21 mouse cellular contexts compared by ENCODE assay signal in genomic region chr5:5109017-5109416, GRCm38 (mm10).
DNase-seq lines count a peak whose midpoint lies in the region; ATAC-seq lines count a peak whose summit lies in the region.
"Had no signal": no experiment of that assay in that cellular context is flagged by ENCODE, and none has a peak within 500 bp of the region (broad histone marks: within the 10 kb centered on the region; RNA-seq: fewer than 3 reads in every experiment).

No protein-coding gene starts in this region.

- H3K36me3 ChIP-seq in heart, embryonic 12.5 days = no peaks in the 10 kb centered on the region
- H3K36me3 ChIP-seq in heart, embryonic 11.5 days (ENCODE audit: control insufficient read depth, insufficient read depth, low read length) = no peaks in the 10 kb centered on the region
- no peaks in the 10 kb centered on the region; the same call in 1 of the 2 replicates for H3K36me3 ChIP-seq in heart, embryonic 16.5 days (ENCODE audit: control insufficient read depth, insufficient read depth)
- no peaks in the 10 kb centered on the region for H3K36me3 ChIP-seq in kidney, embryonic 16.5 days (ENCODE audit: insufficient read depth, low read length)
- H3K36me3 ChIP-seq: embryonic facial prominence, embryonic 13.5 days; hindbrain, embryonic 13.5 days had no signal

- peak overlapping the region; percentile 53; the same call in 1 of the 2 replicates for H3K27ac ChIP-seq in heart, embryonic 12.5 days (ENCODE audit: poor library complexity, severe bottlenecking)
- H3K27ac ChIP-seq in heart, embryonic 11.5 days (ENCODE audit: low read depth, low read length) = no peak overlapping the region
- H3K27ac ChIP-seq in heart, embryonic 16.5 days (ENCODE audit: low read length) = peak overlapping the region; percentile 61
- H3K27ac ChIP-seq in kidney, embryonic 16.5 days (ENCODE audit: low read length) = no peak overlapping the region
- H3K27ac ChIP-seq: embryonic facial prominence, embryonic 13.5 days; forebrain, embryonic 13.5 days; hindbrain, embryonic 13.5 days; hindbrain, postnatal 0 days had no signal

- 77% methylated on average over 3 of the region's 3 CpGs for WGBS in heart, embryonic 12.5 days
- 82% methylated on average over 3 of the region's 3 CpGs for WGBS in heart, embryonic 11.5 days (ENCODE audit: insufficient replicate concordance)
- 79% methylated on average over 3 of the region's 3 CpGs for WGBS in heart, embryonic 16.5 days
- 50% methylated on average over 3 of the region's 3 CpGs for WGBS in kidney, embryonic 16.5 days

- H3K4me3 ChIP-seq in heart, embryonic 12.5 days = no peak overlapping the region
- no peak overlapping the region for H3K4me3 ChIP-seq in heart, embryonic 11.5 days (ENCODE audit: low read depth, low read length)
- H3K4me3 ChIP-seq in heart, embryonic 16.5 days (ENCODE audit: low read length) = no peak overlapping the region
- H3K4me3 ChIP-seq in kidney, embryonic 16.5 days (ENCODE audit: low read length) = no peak overlapping the region
- H3K4me3 ChIP-seq: embryonic facial prominence, embryonic 13.5 days; forebrain, embryonic 13.5 days; hindbrain, embryonic 13.5 days had no signal

- no peak overlapping the region for H3K4me2 ChIP-seq in heart, embryonic 12.5 days
- no peak overlapping the region for H3K4me2 ChIP-seq in heart, embryonic 11.5 days
- no peak overlapping the region for H3K4me2 ChIP-seq in heart, embryonic 16.5 days (ENCODE audit: low read depth, low read length)
- no peak overlapping the region for H3K4me2 ChIP-seq in kidney, embryonic 16.5 days (replicated peaks; ENCODE audit: low read depth, low read length)
- H3K4me2 ChIP-seq: embryonic facial prominence, embryonic 13.5 days; forebrain, embryonic 13.5 days; hindbrain, embryonic 13.5 days had no signal

- ATAC-seq in heart, embryonic 12.5 days (ENCODE audit: insufficient number of reproducible peaks, low FRiP score) = no peak
- no peak for ATAC-seq in heart, embryonic 11.5 days (replicated peaks; ENCODE audit: insufficient number of reproducible peaks, low FRiP score, low TSS enrichment)
- no peak for ATAC-seq in heart, embryonic 16.5 days (replicated peaks; ENCODE audit: extremely low read depth, insufficient read depth, low FRiP score)
- peak; percentile 83 for ATAC-seq in kidney, embryonic 16.5 days (ENCODE audit: low FRiP score, low TSS enrichment)
- ATAC-seq: activated CD4-positive, CD25-positive, alpha-beta regulatory T cell, adult 4 months; forebrain, embryonic 13.5 days; forebrain, postnatal 0 days; hindbrain, postnatal 0 days; Patski had no signal

- H3K9me3 ChIP-seq in heart, embryonic 12.5 days (replicated peaks) = no peaks in the 10 kb centered on the region
- no peaks in the 10 kb centered on the region for H3K9me3 ChIP-seq in heart, embryonic 11.5 days (replicated peaks; ENCODE audit: control insufficient read depth, low read length)
- no peaks in the 10 kb centered on the region for H3K9me3 ChIP-seq in heart, embryonic 16.5 days (replicated peaks; ENCODE audit: control insufficient read depth, low read length)
- no peaks in the 10 kb centered on the region for H3K9me3 ChIP-seq in kidney, embryonic 16.5 days (ENCODE audit: low read length)
- H3K9me3 ChIP-seq: embryonic facial prominence, embryonic 13.5 days; forebrain, embryonic 13.5 days; hindbrain, embryonic 13.5 days had no signal

- no peak overlapping the region for H3K9ac ChIP-seq in heart, embryonic 12.5 days
- H3K9ac ChIP-seq in heart, embryonic 11.5 days (ENCODE audit: low read depth, low read length) = no peak overlapping the region
- no peak overlapping the region for H3K9ac ChIP-seq in heart, embryonic 16.5 days (ENCODE audit: low read length)
- no peak overlapping the region for H3K9ac ChIP-seq in kidney, embryonic 16.5 days (replicated peaks; ENCODE audit: low read length)
- H3K9ac ChIP-seq: embryonic facial prominence, embryonic 13.5 days; forebrain, embryonic 13.5 days; forebrain, postnatal 0 days; hindbrain, embryonic 13.5 days had no signal

- H3K27me3 ChIP-seq in heart, embryonic 12.5 days (replicated peaks) = no peaks in the 10 kb centered on the region
- no peaks in the 10 kb centered on the region for H3K27me3 ChIP-seq in heart, embryonic 11.5 days (ENCODE audit: control insufficient read depth, insufficient read depth, low read length)
- H3K27me3 ChIP-seq in heart, embryonic 16.5 days (ENCODE audit: control insufficient read depth, insufficient read depth, low read length) = no peaks in the 10 kb centered on the region
- H3K27me3 ChIP-seq in kidney, embryonic 16.5 days (ENCODE audit: insufficient read depth, low read length) = no peaks in the 10 kb centered on the region
- H3K27me3 ChIP-seq: CH12.LX; embryonic facial prominence, embryonic 13.5 days; forebrain, embryonic 13.5 days; hindbrain, embryonic 13.5 days; Patski had no signal

- no peak for DNase-seq in heart, adult 9 months (ENCODE audit: low spot score in 2 of 2)
- DNase-seq in kidney, postnatal 36 days = no peak
- no peak for DNase-seq in embryo, embryonic 10.5 days (ENCODE audit: low spot score)
- DNase-seq: adrenal gland, postnatal 14 days; cerebellum, adult 11-12 months; cerebellum, adult 9-10 months; cerebellum, postnatal 25 days; forebrain, postnatal 0 days; gastrocnemius, postnatal 14 days; kidney, adult 11 months had no signal

- peaks cover 27% of the 10 kb centered on the region for H3K4me1 ChIP-seq in heart, embryonic 12.5 days (replicated peaks)
- peaks cover 10% of the 10 kb centered on the region for H3K4me1 ChIP-seq in heart, embryonic 11.5 days (ENCODE audit: control insufficient read depth, insufficient read depth, low read length)
- H3K4me1 ChIP-seq in heart, embryonic 16.5 days (ENCODE audit: control insufficient read depth, insufficient read depth, low read length) = peaks cover 20% of the 10 kb centered on the region
- peaks cover 2% of the 10 kb centered on the region; the same call in 1 of the 2 replicates for H3K4me1 ChIP-seq in kidney, embryonic 16.5 days (ENCODE audit: insufficient read depth, low read length)
- H3K4me1 ChIP-seq: forebrain, embryonic 13.5 days had no signal

Comparison
In these comparisons a context has a peak if more than half of its experiments do, and no peak if none do; other contexts are left out.
1. H3K27ac ChIP-seq: peak in heart, embryonic 12.5 days (single experiment) and heart, embryonic 16.5 days (single experiment); none in heart, embryonic 11.5 days (single experiment) and kidney, embryonic 16.5 days (single experiment).